Mouse (Mus musculus): Measurements from ENCODE around the gene Zc3h15. TPM values are rescaled to one million over a fixed set of nuclear protein-coding genes. Genes with fewer than 3 reads are reported as not detected.

Zc3h15 gene
- polyA plus RNA-seq, 1 experiment from 2014 or later = 173 TPM

Other genes starting within 250 kb of the Zc3h15 start
- gene Itgav, start 80.0 kb downstream of the Zc3h15 start, polyA plus RNA-seq (2014; fragmentation: Nextera tagmentation; extraction: Ambion mirVana) = 32.9 and 37.0 TPM in 2 replicates
- 98.7 and 110 TPM in 2 replicates for gene Fam171b, start 168.2 kb downstream of the Zc3h15 start, polyA plus RNA-seq (2014; fragmentation: Nextera tagmentation; extraction: Ambion mirVana)

Measured in neural tube, embryonic 14.5 days (tissue).